Mouse (Mus musculus): ENCODE results near the gene Hmga1b.
A peak's percentile ranks its signal among the peaks of the same experiment; 100 is the strongest.

DNA sequence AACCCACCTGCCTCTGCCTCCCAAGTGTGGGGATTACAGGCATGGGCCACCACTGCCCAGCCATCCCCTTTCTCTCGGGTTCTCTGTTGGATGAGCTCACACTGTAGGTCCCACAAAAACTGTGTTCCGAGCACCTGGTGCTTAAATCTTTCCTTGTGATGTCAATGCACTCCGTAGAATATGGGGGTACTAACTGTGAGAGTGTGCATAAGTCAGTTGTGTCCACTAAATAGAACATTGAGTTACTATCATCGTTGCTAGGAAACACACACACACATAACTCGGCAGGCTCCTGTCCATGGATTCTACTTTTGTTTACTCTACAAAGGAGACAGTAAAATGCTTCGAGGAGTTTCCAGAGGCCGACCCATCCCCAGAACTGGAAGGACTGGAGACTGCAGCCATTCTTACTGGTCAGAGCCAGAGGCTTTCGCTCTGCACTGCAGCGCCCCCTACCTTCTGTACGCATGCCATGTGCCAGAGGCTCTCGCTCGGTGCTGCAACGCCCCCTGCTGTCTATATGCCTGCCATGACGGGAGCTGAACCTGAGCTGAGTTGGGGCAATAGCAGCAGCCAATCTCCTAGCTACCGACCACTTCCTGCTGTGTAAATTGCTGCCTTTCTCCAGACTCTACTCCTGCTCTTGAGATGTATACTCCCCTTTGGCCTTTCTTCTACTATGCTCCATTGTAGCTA lies 13.3 kb downstream of the Hmga1b start:
- peak; percentile 100 for TF ChIP-seq CTCF (IDR thresholded peaks at IDR 0.05)
- no peak; the same call in 1 of the 2 replicates for TF ChIP-seq EP300 (IDR thresholded peaks at IDR 0.05)
